Mouse (Mus musculus) neutrophil, adult 65 days (primary cell): ENCODE results near the gene Oxld1. TPM values are rescaled to one million over a fixed set of nuclear protein-coding genes. Genes with fewer than 3 reads are reported as not detected.

ENCODE experiments used
- total RNA-seq: library from RNA; stranded (reverse); gene quantifications from 2 replicates; pipeline ENCODE4 v1.2.4, GENCODE M21; 2023

The Oxld1 gene
- total RNA-seq, result 2.0 and 4.8 TPM in 2 replicates

DNA sequence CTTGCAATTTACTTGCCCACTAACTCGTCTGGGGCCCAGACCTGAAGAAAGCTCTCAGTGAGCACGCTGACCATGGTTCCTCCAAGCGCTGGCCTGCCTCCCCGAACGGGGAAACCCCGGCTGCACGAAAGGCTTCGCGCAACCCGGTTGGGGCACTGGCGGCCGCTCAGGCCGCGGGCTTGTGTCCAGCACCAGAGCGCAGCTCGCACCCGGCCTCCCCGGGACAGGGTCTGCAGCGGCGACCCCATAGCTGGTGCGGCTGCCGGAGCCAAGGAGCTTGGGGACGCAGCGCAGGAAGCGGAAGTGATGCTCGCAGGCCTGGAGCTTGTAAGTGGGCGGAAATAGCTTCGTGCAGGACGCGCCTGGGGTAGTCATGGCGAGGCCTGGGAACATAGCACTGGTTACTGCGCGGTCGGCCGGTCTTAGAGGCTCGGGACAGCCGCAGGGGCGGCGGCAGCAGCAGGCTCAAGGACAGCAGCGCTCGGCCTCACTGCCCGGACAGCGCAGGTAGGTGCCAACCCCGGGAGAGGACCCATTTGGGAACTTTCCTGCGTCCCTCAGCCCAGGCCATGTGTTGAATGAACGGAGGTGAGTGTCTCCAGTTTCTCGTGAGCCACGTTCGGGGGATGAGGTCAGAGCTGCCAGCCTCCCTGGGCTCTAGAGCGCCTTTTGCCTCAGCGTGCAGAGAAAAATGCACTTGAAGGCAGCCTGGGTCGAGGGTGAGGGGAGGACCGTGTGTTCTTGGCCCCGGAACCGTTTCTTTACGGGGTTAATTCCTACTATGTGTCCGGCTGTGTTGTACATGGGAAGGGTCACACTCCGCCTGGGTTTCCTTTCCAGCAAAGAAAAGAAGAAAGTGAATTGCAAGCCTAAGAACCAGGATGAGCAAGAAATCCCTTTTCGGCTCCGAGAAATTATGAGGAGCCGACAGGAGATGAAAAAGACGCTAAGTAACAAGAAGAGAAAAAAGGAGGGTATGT, at the start of gene Oxld1, which contains the start of gene Ccdc137:
Oxld1 (minus strand) TSS at position 297 of the 980 bp plus-strand sequence.
Ccdc137 (plus strand) TSS at position 344 of the 980 bp plus-strand sequence.

GRCm38 (mm10) chr11:120491317-120492023, 33.6 kb upstream of the Oxld1 start, which contains the start of gene Slc25a10:
Slc25a10 (plus strand) TSS chr11:120491840.

GRCm38 (mm10) chr11:120484265-120484981, 26.6 kb upstream of the Oxld1 start, which contains the start of gene Mrpl12:
Mrpl12 (plus strand) TSS chr11:120484613.

GRCm38 (mm10) chr11:120467051-120467735, 9.3 kb upstream of the Oxld1 start, which contains the start of gene Arl16:
Arl16 (minus strand) TSS chr11:120467607.

DNA sequence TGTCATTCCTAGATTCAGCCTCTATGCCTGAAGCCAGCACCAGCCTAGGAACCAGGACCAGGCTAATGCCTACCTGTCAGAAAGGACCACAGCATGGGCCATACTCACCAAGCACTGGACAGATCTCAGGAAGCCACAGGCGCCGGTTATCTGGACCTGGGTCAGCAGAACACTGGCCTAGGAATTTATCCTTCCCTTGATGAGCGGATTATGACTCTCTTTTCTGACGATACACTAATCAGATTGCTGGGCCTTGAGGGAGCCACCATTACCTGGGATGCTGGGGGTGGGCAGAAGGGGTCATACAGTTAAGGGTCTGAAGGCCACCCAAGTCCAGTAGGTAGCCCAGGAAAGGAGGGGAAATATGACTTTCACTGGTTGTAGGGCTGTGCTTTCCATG, 4.6 kb downstream of the Oxld1 start, which contains the start of gene Pde6g:
Pde6g (minus strand) TSS at position 195 of the 400 bp plus-strand sequence.

DNA sequence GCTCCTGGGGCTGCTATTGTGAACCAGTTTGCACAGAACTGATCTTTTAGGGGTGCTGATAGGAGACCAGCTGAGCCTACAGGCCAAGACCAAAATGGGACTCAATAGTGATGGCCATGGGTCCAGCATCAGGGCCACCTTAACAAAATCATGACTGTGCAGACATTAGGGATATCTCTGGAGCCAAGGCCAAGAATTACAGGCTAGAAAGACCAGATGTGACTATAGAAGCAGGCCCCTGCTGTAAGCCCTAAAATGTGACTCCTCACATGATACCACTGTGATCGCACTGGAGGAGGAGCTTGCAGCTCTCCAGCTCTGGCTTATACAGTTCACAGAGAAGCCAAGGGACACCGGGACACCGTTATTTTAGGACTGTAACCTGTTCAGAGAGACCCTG, 15.5 kb downstream of the Oxld1 start, which contains the start of gene Tspan10:
Tspan10 (plus strand) TSS at position 301 of the 400 bp plus-strand sequence.

GRCm38 (mm10) chr11:120437152-120437856, 20.6 kb downstream of the Oxld1 start, which contains the start of gene Nploc4:
Nploc4 (minus strand) TSS chr11:120437708.

Other genes with a start within 250 kb of the Oxld1 start
- gene Bahcc1, start 225.1 kb downstream of the Oxld1 start, total RNA-seq, result 3.0 and 3.3 TPM in 2 replicates
- gene Actg1, start 109.5 kb downstream of the Oxld1 start, total RNA-seq, result 3,631 and 3,848 TPM in 2 replicates
- gene Fscn2, start 96.5 kb downstream of the Oxld1 start, total RNA-seq, result not detected in 2 replicates
- 12.8 and 19.4 TPM in 2 replicates for gene Faap100, start 79.3 kb downstream of the Oxld1 start, total RNA-seq
- 36.9 and 53.5 TPM in 2 replicates for gene Nploc4, start 20.4 kb downstream of the Oxld1 start, total RNA-seq
- 0.84 TPM in 1 of 2 replicates, not detected in the other for gene Tspan10, start 15.4 kb downstream of the Oxld1 start, total RNA-seq
- gene Pde6g, start 4.6 kb downstream of the Oxld1 start, total RNA-seq, result not detected in 2 replicates
- 7.4 and 8.1 TPM in 2 replicates for gene Ccdc137, start within 50 bp of the Oxld1 start, total RNA-seq
- gene Arl16, start 9.5 kb upstream of the Oxld1 start, total RNA-seq, result 5.6 and 7.2 TPM in 2 replicates
- 12.8 and 16.8 TPM in 2 replicates for gene Mrpl12, start 26.5 kb upstream of the Oxld1 start, total RNA-seq
- gene Slc25a10, start 33.8 kb upstream of the Oxld1 start, total RNA-seq, result 11.2 and 13.4 TPM in 2 replicates
- not detected in 2 replicates for gene Gcgr, start 72.6 kb upstream of the Oxld1 start, total RNA-seq
- 28.8 and 31.9 TPM in 2 replicates for gene Mcrip1, start 91.7 kb upstream of the Oxld1 start, total RNA-seq
- gene Ppp1r27, start 93.1 kb upstream of the Oxld1 start, total RNA-seq, result not detected in 2 replicates
- 245 and 272 TPM in 2 replicates for gene P4hb, start 115.2 kb upstream of the Oxld1 start, total RNA-seq
- 428 and 459 TPM in 2 replicates for gene Arhgdia, start 123.6 kb upstream of the Oxld1 start, total RNA-seq
- 116 and 122 TPM in 2 replicates for gene Alyref, start 140.3 kb upstream of the Oxld1 start, total RNA-seq
- gene Anapc11, start 140.4 kb upstream of the Oxld1 start, total RNA-seq, result 36.8 and 40.0 TPM in 2 replicates
- gene Npb, start 150.4 kb upstream of the Oxld1 start, total RNA-seq, result 1.5 TPM in 1 of 2 replicates, not detected in the other
- gene Pcyt2, start 159.9 kb upstream of the Oxld1 start, total RNA-seq, result 28.9 and 43.8 TPM in 2 replicates
- 114 and 133 TPM in 2 replicates for gene Sirt7, start 167.2 kb upstream of the Oxld1 start, total RNA-seq
- 122 and 149 TPM in 2 replicates for gene Mafg, start 175.5 kb upstream of the Oxld1 start, total RNA-seq
- 1.4 and 1.5 TPM in 2 replicates for gene Pycr1, start 185.7 kb upstream of the Oxld1 start, total RNA-seq
- not detected in 2 replicates for gene Myadml2, start 190.1 kb upstream of the Oxld1 start, total RNA-seq
- gene Notum, start 203.1 kb upstream of the Oxld1 start, total RNA-seq, result not detected in 2 replicates
- 82.0 and 103 TPM in 2 replicates for gene Aspscr1, start 214.9 kb upstream of the Oxld1 start, total RNA-seq